Mouse (Mus musculus) midbrain, embryonic 12.5 days (tissue): ENCODE data around the gene St5. TPM values are rescaled to one million over a fixed set of nuclear protein-coding genes. Genes with fewer than 3 reads are reported as not detected.

Source experiments
- ATAC-seq: fragments of 200-750 bp; cut with Nextera tagmentation; 2 replicates; pipeline ENCODE4 v1.8.0; 2017; ENCODE audit warnings: low read depth, moderate TSS enrichment, moderate library complexity; ENCODE audit not compliant: low FRiP score
- H3K27ac ChIP-seq: fragments of 300-500 bp; sonication (generic); replicated peaks from 2 replicates; pipeline ENCODE4 v1.5.1; 2016; ENCODE audit warnings: mild to moderate bottlenecking
- H3K27me3 ChIP-seq: fragments of 300-500 bp; sonication (generic); 2 replicates; pipeline ENCODE4 v1.6.1; 2016; ENCODE audit warnings: mild to moderate bottlenecking
- H3K36me3 ChIP-seq: fragments of 300-500 bp; sonication (generic); 2 replicates; pipeline ENCODE4 v1.6.1; 2016
- H3K4me1 ChIP-seq: fragments of 300-500 bp; sonication (generic); 2 replicates; pipeline ENCODE4 v1.6.1; 2016
- H3K4me2 ChIP-seq: fragments of 300-500 bp; sonication (generic); replicated peaks from 2 replicates; pipeline ENCODE4 v1.6.1; 2016; ENCODE audit warnings: mild to moderate bottlenecking, moderate library complexity
- H3K4me3 ChIP-seq: fragments of 300-500 bp; sonication (generic); 2 replicates; pipeline ENCODE4 v1.5.1; 2016; ENCODE audit warnings: mild to moderate bottlenecking
- H3K9ac ChIP-seq: fragments of 300-500 bp; sonication (generic); replicated peaks from 2 replicates; pipeline ENCODE4 v1.6.1; 2016; ENCODE audit warnings: mild to moderate bottlenecking, moderate library complexity
- H3K9me3 ChIP-seq: fragments of 300-500 bp; sonication (generic); 2 replicates; pipeline ENCODE4 v1.6.1; 2016; ENCODE audit warnings: mild to moderate bottlenecking
- WGBS: fragments of 180-500 bp; shearing (Covaris S2); methylation state at CpG from one replicate; pipeline ENCODE4 v1.1.7; 2016; 5-methylcytosine and 5-hydroxymethylcytosine counted together
- polyA plus RNA-seq: library from polyadenylated mRNA; unstranded; fragments of >200 nt; fragmentation: Nextera tagmentation; extraction: Ambion mirVana; gene quantifications from 2 replicates; pipeline ENCODE4 v1.2.1, GENCODE M21; 2016

Gene St5
- polyA plus RNA-seq, 1 experiment from 2014 or later, result 38.1 TPM

DNA sequence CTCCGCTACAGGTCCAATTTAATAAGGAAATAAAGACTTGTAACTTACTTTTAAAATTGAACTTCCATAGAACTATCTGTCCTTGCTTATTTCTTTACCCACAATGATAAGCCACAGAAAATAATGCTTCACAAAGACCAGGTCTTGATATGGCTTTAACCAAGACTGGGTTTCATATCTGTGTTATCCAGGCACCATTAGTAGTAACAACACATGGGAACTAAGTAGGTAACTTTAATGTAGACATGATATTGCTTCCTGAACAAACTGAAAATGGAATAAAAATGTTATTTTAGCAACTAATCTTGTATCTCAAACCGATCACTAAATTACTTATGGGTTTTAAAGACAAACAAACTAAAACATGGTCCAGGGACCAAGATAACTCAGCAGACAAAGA is 44.1 kb downstream of the St5 start:
- Histone ChIP-seq H3K4me2 (no peak overlapping the region), H3K9me3 (no peaks in the 10 kb centered on the region), H3K27me3 (0 out of 2 replicates have a peak, but pooled peaks cover 3% of the 10 kb centered on the region), H3K27ac (no peak overlapping the region), H3K36me3 (no peaks in the 10 kb centered on the region), H3K4me1 (no peaks in the 10 kb centered on the region), H3K9ac (no peak overlapping the region), H3K4me3 (no peak overlapping the region)
- 99% methylated on average over 2 of the region's 2 CpGs for WGBS
- ATAC-seq, result no peak

DNA sequence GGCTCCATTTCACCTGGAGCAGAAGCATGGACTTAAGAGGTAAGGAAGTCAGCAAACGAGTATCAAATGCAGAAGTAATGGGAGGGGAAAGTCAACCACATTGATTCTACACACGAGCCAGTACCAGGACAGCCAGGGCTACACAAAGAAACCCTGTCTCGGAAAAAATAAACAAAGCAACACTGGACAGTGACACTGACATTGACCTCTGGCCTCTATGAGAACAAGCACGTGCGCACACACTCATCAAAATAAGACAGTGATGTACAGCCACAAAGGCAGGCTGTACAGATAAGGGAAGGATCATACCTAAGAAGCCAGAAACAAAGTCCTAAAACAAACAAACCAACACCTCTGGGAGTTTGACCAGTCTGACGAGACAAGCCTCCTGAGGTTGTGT is 45.5 kb downstream of the St5 start:
- Histone ChIP-seq H3K9me3 (no peaks in the 10 kb centered on the region), H3K27ac (no peak overlapping the region), H3K4me1 (no peaks in the 10 kb centered on the region), H3K27me3 (no peaks in the 10 kb centered on the region), H3K9ac (no peak overlapping the region), H3K4me3 (no peak overlapping the region), H3K36me3 (no peaks in the 10 kb centered on the region), H3K4me2 (no peak overlapping the region)
- WGBS, result 70% methylated on average over 6 of the region's 6 CpGs
- no peak for ATAC-seq

DNA sequence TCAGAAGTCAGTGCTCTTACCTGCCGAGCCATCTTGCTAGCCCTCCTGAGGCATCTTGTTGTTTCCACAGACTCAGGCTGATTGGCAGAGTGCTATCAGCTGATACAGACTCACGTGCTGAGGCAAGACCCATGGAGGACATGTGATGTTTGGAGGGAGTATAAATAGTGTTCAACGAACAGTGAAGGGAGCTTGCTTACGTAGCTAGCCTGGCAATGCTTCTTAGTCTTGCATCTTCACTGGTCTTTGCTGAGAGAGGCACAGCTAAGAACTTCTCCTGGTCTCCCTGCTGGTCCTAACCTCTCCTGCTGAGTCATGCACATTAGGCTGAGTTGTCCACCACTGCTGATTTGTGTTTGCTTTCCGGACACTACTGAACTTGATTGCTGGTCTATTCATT is 48.5 kb downstream of the St5 start:
- H3K4me2 ChIP-seq, result no peak overlapping the region
- H3K27ac ChIP-seq, result no peak overlapping the region
- H3K9ac ChIP-seq, result no peak overlapping the region
- 81% methylated on average over 5 of the region's 5 CpGs for WGBS
- no peaks in the 10 kb centered on the region for H3K27me3 ChIP-seq
- ATAC-seq, result no peak
- no peaks in the 10 kb centered on the region for H3K4me1 ChIP-seq
- H3K9me3 ChIP-seq, result no peaks in the 10 kb centered on the region
- H3K36me3 ChIP-seq, result no peaks in the 10 kb centered on the region
- no peak overlapping the region for H3K4me3 ChIP-seq

DNA sequence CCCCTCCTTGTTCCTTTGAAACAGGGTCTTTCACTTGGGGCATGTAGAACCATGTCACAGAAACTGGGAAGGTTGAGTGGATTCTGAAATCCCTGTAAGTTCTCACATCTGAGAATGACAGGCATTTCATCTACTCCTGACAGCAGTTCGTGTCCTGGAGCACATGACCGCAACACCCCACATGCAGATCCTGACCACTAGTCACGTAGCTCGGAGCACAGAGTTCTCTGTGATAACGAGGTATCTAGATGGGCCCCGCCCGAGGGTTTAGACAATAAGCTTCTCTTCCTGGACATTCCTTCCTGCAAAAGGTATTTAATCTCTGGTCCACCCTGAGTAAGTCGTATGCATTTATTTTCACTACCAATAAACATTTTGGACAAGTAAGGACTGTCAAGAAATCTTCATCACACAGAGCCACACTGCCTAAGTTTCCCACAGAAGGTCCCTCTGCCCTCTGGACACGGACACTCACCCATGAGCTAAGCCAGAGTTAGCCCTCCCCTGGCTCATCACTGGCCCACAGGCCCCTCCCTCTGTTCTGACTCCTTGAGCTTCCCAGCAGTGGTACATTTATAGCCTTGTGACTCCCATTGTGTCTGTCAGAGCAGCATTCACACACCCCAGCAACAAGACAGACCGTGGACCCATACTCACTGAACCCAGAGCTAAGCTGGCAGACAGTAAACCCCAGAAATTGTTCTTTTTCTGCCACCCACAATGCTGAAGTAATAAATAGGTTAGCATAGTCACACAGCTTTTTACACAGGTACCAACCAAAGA is 54.4 kb downstream of the St5 start:
- 80% methylated on average over 10 of the region's 10 CpGs for WGBS
- Histone ChIP-seq H3K27ac (no peak overlapping the region), H3K27me3 (no peaks in the 10 kb centered on the region), H3K4me2 (no peak overlapping the region), H3K9me3 (no peaks in the 10 kb centered on the region), H3K4me3 (no peak overlapping the region), H3K9ac (no peak overlapping the region), H3K4me1 (no peaks in the 10 kb centered on the region), H3K36me3 (no peaks in the 10 kb centered on the region)
- no peak for ATAC-seq

DNA sequence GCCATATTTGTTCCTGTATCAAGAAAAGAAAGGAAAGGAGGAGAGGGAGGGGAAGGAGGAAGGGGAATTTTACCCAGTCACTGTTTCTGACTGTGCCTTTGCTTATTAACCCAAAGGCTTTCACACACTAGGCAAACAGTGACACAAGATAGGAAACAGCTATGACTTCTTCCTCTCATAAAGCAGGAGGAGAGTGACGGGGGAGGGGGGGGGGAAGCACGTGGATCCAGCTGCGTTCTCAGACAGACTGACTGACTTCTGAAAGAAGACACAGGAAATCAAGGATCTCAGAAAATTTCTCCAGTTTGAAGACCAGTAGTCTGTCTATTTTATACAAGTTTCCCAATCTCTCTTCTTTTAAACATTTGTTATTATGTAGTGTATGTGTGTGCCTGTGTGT is 56.8 kb downstream of the St5 start:
- WGBS, result 38% methylated on average over 3 of the region's 3 CpGs
- no peak for ATAC-seq
- Histone ChIP-seq H3K4me2 (no peak overlapping the region), H3K4me3 (no peak overlapping the region), H3K4me1 (no peaks in the 10 kb centered on the region), H3K27ac (no peak overlapping the region), H3K27me3 (no peaks in the 10 kb centered on the region), H3K9me3 (no peaks in the 10 kb centered on the region), H3K36me3 (no peaks in the 10 kb centered on the region), H3K9ac (no peak overlapping the region)

DNA sequence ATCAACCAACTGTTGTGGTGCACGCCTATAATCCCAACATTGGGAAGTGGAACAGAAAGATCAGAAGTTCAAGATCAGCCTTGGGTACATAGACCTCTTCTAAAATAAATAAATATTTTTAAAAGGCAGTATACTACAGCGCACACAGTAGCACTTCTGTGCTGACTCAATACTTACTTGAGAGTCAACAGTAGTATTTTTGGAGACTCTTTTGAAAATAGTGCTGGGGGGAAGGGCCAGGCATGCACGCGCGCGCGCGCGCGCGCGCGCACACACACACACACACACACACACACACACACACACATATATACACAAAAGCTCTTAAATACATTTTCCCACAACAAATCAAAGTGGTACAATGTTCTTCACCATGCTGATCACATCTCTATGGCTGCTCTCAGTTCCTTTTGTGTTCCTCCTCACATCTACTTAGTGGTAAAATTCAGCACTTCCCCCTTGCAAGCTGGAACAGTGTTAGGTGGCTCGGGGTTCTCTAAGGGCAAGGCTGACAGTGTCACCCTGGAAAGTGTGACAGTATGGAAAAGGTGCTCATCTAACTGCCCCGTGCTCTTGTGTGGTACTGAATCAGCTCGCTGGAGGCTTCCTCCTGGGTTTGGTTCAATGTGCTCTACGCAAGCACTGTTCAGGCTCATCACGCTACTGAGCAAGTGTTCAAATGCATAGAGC is 60.0 kb downstream of the St5 start:
- no peak for ATAC-seq
- H3K36me3 ChIP-seq, result no peaks in the 10 kb centered on the region
- H3K4me1 ChIP-seq, result no peaks in the 10 kb centered on the region
- 97% methylated on average over 14 of the region's 18 CpGs for WGBS
- no peak overlapping the region for H3K27ac ChIP-seq
- H3K9ac ChIP-seq, result no peak overlapping the region
- H3K4me2 ChIP-seq, result no peak overlapping the region
- H3K27me3 ChIP-seq, result no peaks in the 10 kb centered on the region
- no peaks in the 10 kb centered on the region for H3K9me3 ChIP-seq
- H3K4me3 ChIP-seq, result no peak overlapping the region

DNA sequence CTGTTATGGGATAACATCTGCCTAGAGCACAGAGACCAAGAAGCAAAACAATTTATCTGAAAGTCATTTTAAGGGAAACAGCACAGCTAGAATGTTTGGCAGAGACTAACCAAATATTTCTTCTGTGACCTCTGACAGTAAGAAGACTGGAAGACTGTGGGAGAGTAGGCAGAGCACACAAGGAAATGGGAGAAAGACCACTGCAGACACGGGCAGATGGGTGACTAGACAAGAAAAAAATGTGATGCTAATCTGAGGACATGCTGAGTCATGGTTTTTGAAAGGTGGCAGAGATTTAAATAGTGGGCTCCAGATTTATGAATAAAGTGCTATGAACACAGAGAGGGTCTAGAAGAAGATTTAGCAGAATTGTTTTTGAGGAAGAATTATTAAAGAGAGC is 61.4 kb downstream of the St5 start:
- no peak for ATAC-seq
- H3K27me3 ChIP-seq, result no peaks in the 10 kb centered on the region
- H3K4me3 ChIP-seq, result no peak overlapping the region
- H3K36me3 ChIP-seq, result no peaks in the 10 kb centered on the region
- H3K9ac ChIP-seq, result no peak overlapping the region
- H3K27ac ChIP-seq, result no peak overlapping the region
- no peaks in the 10 kb centered on the region for H3K9me3 ChIP-seq
- no peaks in the 10 kb centered on the region for H3K4me1 ChIP-seq
- H3K4me2 ChIP-seq, result no peak overlapping the region
- 54% methylated on average over 1 of the region's 1 CpGs for WGBS

DNA sequence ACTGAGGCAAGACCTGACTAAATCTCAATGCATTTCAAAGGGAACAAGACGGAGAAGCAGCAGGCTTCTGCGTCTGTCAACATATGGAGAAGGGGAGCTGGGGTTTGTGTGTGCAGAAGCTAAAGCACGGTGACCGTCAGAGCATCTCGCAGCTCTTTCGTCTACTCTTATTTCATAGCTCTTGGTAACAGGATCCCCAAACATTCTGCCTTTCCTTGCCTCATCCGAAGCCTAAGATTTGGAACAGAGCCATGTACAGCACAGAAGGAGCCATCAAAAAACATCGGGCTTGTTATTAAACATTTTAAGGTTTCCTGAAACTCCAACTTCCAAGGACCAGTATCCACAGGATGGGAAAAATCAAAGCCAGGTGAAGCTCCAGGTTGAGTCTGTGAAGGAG is 62.3 kb downstream of the St5 start:
- Histone ChIP-seq H3K36me3 (no peaks in the 10 kb centered on the region), H3K27ac (no peak overlapping the region), H3K4me1 (no peaks in the 10 kb centered on the region), H3K4me2 (no peak overlapping the region), H3K9me3 (no peaks in the 10 kb centered on the region), H3K27me3 (no peaks in the 10 kb centered on the region), H3K4me3 (no peak overlapping the region), H3K9ac (no peak overlapping the region)
- WGBS, result 84% methylated on average over 8 of the region's 8 CpGs
- ATAC-seq, result no peak

DNA sequence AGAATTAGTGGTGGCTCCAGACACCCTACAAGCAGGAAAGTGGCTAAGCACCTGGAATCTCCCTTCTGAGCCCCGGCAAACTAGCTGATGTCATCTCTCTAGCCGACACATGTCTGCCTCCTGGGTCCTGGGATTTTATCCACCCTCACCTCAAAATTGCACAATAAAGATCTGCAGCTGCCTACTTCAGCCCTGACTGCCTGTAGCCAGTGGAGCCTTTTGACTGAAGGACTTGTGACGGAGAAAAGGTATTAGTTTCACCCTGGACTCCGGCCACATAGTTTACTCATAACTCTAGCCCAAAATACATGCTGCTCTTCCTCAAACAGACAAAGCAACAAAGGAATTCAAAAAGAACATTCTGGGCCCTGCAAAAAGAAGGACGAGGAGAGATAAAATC is 66.0 kb downstream of the St5 start:
- H3K4me1 ChIP-seq, result no peaks in the 10 kb centered on the region
- H3K36me3 ChIP-seq, result no peaks in the 10 kb centered on the region
- no peak for ATAC-seq
- no peak overlapping the region for H3K9ac ChIP-seq
- 80% methylated on average over 5 of the region's 5 CpGs for WGBS
- H3K9me3 ChIP-seq, result no peaks in the 10 kb centered on the region
- no peak overlapping the region for H3K4me2 ChIP-seq
- H3K27me3 ChIP-seq, result no peaks in the 10 kb centered on the region
- no peak overlapping the region for H3K27ac ChIP-seq
- no peak overlapping the region for H3K4me3 ChIP-seq

DNA sequence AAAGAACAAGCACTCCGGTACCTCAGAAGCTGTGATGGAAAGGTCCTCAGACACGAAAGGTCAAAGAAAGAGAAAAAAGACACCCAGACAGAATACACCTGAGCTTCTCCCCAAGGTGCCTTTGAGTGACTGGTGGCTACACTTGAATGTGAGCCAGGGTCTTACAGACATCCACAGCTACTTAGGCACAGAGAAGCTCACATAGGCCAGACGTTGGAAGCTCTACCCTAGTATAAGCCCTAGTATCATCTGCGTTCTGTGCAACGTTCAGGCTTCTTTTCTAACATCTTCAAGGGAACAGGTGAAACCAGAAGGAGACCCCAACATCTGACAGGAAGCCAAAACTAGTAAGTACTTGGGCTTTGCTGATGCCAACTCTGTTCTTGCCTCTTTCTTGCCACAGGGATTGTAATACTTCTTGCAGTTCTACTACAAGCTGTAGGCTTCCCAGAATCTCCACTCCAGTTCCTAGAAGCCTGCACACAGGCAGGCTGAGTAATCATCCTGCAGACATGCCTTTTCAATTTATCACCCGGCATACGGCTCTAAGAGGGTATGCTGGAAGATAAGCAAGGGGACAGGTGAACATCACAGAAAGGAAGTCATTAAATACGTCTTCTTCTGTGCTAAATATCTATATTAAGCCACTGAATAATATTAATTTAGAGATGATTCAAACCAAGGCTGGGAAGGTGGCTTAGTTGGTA is 67.2 kb downstream of the St5 start:
- WGBS, result 90% methylated on average over 8 of the region's 8 CpGs
- Histone ChIP-seq H3K9ac (no peak overlapping the region), H3K4me3 (no peak overlapping the region), H3K4me1 (no peaks in the 10 kb centered on the region), H3K4me2 (no peak overlapping the region), H3K27me3 (no peaks in the 10 kb centered on the region), H3K27ac (no peak overlapping the region), H3K9me3 (no peaks in the 10 kb centered on the region), H3K36me3 (no peaks in the 10 kb centered on the region)
- ATAC-seq, result no peak

DNA sequence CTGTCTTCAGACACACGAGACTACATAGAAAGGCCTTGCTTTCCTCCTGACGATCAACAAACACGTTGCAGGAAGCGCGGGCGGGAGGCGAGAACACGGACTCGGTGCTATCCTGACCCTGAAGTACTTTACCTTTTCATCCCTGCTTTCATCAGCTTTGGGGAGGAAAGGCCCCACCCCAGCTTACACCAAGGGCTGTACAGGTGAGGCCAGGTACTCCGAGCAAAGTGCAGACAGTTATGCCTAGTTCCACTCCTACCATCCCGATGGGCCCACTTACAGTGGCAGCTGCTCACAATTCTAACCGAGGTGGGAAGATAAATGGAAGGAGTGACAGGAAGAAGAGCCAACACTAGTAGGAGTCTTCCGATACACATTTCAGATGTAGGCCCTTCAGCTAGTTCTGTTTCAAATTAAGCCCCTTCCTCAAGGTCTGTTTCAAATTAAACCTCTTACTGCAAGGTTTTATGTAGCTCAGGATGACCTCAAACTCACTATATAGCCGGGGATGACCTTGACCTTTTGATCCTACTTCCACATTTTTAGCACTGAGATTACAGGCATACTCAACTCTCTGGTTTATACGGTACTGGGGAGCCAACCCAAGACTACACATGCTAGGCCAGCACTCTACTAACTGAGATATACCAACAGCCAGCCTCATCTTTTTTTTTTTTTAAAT is 69.9 kb downstream of the St5 start:
- 0 out of 2 replicates have a peak, but pooled peaks cover 3% of the 10 kb centered on the region for H3K4me1 ChIP-seq
- 89% methylated on average over 15 of the region's 15 CpGs for WGBS
- no peak overlapping the region for H3K9ac ChIP-seq
- H3K36me3 ChIP-seq, result no peaks in the 10 kb centered on the region
- no peak for ATAC-seq
- H3K4me2 ChIP-seq, result no peak overlapping the region
- H3K27me3 ChIP-seq, result no peaks in the 10 kb centered on the region
- H3K4me3 ChIP-seq, result no peak overlapping the region
- H3K27ac ChIP-seq, result no peak overlapping the region
- H3K9me3 ChIP-seq, result no peaks in the 10 kb centered on the region

DNA sequence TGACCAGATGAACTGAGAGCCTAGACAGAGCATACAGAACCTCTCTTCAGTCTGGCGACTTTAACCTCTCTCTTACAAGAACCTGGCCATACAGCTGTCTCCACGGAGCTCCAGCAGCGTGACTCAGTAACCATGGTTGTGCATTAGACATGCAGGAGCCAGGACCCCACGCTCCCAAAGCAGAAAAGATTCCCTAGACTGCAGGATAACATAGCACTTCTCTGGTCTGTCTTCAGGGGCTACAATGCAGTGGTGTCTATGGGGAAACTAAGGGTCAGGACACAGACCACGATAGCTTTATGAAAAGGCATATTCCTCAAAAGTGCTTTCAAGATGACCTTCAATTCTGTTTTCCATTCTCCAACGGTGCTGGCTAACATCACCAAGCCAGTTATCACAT is 72.1 kb downstream of the St5 start:
- no peak overlapping the region for H3K9ac ChIP-seq
- 0 out of 2 replicates have a peak, but pooled peaks cover 3% of the 10 kb centered on the region for H3K4me1 ChIP-seq
- H3K27ac ChIP-seq, result no peak overlapping the region
- 77% methylated on average over 6 of the region's 6 CpGs for WGBS
- no peaks in the 10 kb centered on the region for H3K27me3 ChIP-seq
- ATAC-seq, result no peak
- H3K4me3 ChIP-seq, result no peak overlapping the region
- H3K9me3 ChIP-seq, result no peaks in the 10 kb centered on the region
- no peak overlapping the region for H3K4me2 ChIP-seq
- H3K36me3 ChIP-seq, result no peaks in the 10 kb centered on the region
